Mouse (Mus musculus) fat pad, adult 2 months (tissue): ENCODE measurements around the gene Mef2d.

Source experiments
- DNase-seq: peaks from one replicate; pipeline ENCODE4 v3.0.0-alpha.2; 2011; ENCODE audit warnings: low read depth, low spot score; ENCODE audit errors: extremely low read depth

Gene Mef2d

DNA sequence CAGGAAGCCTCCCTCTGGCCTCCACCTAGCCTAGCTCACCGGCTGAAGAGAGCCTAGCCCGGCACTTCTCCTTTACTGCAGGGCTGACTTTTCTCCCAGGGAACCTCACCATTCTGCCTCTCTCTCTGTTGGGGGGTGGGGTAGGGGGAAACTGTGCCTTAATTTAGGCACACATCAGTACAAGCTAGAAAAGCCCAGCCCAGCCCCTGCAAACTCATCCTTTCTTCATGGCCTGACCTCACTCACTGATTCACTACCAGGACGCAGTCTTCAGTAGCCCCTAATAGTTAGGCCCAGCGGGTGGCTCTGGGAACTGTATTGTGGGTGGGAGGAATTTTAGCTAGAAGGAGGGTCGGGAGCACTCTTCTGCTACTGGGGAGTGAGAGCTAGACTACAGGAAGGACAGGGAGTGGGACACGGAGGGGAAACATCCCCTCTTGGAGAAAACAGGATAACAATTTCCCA, 7.4 kb downstream of the Mef2d start:
- no peak for DNase-seq

DNA sequence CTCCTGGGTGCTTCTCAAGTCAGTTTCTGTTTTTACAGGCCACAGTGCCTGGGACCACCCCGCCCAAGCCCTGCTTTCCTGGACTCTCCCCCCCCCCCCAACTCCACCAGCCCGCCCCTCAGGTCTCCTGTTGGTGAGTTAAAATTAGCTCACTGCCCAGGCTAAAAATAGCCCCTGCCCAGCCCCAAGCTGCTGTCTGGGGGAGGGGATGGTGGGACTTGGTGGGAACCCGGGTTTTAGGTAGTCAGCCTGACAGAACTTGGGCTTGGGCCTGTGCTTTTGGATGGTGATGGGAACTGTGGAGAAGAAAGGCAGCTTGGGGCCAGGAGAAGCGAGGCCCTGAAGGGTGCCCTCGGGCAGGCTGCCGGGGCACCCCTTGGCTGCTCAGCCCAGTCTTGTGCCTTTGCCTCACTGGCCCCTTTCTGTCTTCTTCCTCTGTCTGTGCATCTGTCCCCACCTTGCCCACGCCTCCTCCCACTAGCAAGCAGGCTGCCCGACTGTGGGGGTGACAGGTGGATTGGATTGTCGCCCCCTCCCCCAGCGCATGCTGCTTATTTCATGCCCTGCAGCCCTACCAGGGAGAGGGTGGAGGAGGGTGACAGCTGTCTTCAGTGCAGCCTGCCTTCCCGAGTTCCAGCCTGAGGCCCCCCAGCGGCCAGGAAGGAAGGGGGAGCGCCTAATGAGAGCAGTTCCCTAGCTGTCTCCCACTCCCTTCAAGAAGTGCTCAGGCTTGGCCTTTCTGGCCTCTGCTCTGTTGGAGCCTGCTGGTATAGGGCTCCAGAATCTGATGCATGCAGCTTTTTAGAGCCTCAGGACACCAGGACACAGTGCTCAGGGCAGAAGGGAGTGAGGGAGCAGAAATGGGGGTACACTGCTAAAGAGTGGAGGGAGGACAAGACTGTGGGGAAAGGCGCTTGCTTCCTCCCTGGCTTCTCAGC, 8.2 kb downstream of the Mef2d start:
- no peak for DNase-seq

DNA sequence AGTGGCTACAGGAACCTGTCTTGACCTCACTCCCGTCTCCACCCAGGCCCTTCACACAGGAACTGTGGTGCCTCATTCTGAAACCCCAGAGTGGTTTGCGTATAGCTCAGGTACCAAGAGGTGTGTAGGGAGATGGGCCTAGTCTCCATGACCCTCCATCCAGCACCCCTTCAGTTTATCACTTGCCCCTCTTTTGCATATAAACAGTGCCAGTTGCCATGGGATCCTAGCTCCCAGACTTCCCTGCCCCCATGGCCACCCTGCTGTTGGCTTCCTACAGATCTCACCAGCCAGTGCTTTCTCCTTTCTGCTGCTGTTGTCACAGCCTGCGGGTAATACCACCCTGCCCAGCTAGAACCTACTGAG, 8.8 kb downstream of the Mef2d start:
- DNase-seq = no peak

DNA sequence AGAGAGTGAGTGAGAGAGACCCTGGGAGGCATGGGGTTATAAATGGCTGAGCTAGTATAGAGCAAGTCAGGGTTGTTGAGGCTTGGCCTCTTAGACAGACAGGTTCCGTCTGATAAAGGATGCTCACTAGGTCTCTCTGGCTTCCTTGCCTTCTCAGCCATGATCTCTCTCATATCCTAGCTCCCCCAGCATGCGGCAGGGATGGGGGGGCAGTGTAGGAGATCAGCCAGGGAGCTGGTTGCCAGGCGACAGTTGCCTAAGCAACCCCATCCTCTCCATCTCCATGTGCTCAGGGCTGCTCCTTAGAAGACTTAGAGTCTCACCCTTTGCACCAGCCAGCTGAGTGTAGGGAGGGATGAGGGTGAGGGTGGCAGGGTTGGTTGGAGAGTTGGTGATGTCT, 9.9 kb downstream of the Mef2d start:
- no peak for DNase-seq

DNA sequence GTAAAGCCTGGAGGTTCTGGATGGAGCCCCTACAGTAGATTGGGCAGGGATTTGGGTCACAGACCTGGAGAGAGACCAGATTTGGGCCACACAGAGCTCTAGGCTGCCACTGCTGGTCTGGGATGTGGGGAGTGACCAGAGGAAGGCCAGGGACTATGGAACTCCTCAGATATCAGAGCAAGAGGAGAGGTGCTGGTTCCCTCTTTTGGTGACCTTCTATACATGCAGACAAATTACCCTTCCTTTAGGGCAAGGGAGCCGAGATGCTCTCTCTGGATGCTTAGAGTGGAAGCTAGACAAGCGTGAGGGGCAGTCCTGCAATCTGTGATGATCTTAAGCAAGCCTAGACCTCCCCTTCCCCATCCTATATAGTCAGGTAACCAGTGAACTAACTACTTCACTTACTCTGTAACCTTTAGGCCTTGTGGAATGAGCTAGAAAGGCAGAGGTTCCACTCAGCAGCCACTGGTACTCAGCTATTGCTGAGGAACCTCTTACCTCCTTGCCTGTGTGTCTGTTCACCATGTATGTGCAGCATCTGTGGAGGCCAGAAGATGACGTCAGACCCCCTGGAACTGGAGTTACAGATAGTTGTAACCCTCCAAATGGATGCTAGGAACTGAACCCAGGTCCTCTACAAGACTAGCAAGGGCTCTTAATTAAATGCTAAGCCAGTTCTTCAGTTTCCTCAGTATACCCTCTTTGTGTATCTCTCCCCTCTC, 11.3 kb downstream of the Mef2d start:
- DNase-seq = no peak

DNA sequence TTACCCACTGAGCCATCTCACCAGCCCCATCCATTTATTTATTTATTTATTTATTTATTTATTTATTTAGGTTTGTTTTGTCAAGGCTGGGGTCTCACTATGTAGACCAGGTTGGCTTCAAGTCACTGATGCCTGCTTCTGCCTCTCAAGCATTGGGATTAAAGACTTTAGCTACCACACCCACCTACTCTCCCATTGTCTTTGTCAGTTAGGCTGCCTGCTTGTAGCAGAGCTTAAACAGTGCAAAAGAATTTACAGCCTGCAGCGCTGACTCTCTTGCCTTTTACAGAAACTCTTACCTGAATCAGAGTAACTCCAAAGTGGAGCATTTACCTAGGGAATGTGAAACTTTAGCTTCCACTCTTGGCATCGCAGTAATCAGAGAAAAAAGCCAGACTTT, 12.1 kb downstream of the Mef2d start:
- no peak for DNase-seq

DNA sequence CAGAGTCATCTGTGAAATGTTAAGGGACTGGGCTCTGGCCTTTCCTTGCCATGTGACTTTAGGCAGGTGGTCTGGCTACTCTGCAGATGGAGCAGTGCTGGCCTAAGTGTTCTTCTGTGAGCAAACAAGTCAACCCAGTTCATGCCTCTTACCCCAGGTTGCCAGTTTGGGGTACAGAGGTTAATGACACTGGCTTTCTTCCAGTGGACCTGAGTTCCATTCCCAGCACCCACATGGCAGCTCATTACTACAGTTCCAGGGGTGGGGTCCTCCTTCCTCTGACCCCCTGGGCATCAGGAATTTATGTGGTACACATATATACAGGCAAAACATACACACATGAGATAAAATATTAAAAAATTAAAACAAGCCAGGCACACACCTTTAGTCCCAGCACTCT, 14.6 kb downstream of the Mef2d start:
- DNase-seq = no peak

DNA sequence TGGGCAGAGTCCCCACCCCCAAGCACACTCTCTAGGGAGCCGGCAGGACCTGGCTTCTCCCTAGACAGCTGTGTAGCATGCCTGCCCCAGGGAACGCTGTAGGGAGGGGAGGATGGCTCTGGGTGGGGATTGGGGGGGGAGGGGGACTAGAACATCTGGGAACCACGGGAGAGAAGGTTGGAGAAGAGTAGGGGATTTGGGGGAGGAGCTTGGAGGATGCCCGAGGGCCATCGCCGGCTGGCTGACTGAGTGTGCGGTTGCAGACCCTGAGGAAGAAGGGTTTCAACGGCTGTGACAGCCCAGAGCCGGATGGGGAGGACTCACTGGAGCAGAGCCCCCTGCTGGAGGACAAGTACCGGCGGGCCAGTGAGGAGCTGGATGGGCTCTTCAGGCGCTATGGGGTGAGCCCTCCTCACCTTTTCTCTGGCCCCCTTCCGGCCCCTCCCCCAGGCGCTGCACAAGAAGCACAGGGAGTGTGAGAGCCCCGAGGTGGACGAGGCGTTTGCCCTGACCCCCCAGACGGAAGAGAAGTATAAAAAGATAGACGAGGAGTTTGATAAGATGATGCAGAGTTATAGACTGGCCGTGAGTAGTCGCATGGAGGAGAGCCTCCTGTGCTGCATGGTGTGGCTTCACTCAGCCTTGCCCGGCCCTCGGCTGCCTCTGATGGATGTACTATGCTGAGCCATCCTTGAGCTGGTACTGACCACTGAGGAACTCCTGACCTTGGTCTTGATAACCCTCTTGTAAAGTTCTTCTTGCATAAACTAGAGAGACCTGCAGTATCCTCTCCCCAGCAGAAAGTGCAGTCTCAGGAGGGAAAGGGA, 15.8 kb downstream of the Mef2d start:
- no peak for DNase-seq

DNA sequence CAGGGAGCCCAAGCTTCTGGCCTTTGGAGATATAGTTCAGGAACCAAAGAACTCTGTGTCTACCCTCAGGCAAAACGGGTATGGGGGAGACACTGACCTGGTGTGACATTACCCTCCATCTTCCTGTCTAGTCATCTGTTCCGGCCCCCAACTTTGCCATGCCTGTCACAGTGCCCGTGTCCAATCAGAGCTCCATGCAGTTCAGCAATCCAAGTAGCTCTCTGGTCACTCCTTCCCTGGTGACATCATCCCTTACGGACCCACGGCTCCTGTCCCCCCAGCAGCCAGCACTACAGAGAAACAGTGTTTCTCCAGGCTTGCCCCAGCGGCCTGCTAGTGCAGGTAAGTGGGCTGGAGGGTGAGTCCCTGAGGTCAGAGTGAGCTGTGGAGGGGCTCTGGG, 16.8 kb downstream of the Mef2d start:
- no peak for DNase-seq

DNA sequence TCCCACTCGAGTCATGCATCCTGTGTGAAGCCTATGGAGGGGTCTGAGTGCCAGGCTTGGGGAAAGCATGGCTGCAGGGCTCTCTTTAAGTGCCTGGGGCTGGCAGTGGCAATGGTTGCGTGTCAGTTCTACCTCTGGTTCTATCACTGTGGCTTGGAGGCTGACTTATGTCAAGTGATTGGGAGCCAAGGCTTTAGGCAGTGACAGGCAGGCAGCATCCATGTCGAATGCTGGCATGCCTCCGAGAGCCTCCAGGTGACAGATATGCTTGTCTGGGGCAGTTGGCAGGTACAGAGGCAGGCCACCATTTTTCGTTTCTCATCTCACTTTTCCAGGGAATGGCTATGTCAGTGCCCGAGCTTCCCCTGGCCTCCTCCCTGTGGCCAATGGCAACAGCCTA, 18.7 kb downstream of the Mef2d start:
- no peak for DNase-seq

DNA sequence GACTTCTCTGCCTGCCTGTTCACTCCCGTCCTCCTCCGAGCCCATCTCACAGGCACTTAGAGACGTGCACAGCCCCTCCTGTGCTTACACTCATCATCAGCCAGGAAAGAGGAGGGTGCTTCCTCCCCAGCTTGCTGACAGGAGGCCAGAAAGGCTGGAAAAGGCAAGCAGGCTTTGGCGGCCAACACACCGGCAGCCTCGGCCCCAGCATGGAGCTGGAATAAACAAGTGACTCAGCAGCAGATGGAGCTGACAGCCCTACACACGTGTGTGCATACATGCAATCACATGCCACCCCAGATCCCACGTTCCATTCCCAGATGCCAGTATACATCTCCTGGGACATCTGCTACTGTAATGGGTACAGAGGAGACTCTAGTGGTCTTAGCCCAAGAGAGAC, 20.1 kb downstream of the Mef2d start:
- no peak for DNase-seq

DNA sequence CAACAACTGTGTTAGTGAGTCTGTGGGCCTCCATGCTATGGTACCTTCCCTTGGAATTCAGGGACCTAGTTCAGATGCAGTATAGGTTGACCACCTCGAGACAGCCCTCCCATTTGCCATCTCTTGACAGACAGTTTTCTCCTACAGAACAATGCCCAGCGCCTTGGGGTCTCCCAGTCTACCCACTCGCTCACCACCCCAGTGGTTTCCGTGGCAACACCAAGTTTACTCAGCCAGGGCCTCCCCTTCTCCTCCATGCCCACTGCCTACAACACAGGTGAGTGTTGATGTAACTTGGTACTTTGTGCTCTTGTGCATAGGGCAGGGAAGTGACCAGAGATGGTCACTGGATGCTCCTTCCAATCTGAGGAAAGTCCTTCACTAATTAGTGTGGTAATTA, 20.6 kb downstream of the Mef2d start:
- no peak for DNase-seq

DNA sequence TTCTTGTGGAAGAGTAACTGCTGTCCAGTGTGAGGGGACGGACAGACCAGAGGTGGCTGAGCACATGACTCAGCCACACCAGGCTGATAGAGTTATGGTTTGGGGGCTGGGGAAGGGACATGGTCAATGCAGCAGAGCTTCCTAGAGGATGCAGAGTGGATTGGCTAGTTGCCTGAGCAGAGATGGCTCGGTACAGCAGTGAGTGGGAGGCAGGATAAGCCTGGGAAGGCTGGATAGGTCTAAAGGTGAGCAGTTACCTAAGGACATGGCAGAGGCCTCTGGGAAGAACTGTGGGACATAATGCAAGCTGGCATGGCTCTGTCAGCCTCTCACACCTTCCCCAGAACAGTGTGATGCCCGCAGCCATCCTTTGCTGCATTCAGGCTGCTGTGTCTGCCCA, 21.7 kb downstream of the Mef2d start:
- DNase-seq = peak; percentile 50

DNA sequence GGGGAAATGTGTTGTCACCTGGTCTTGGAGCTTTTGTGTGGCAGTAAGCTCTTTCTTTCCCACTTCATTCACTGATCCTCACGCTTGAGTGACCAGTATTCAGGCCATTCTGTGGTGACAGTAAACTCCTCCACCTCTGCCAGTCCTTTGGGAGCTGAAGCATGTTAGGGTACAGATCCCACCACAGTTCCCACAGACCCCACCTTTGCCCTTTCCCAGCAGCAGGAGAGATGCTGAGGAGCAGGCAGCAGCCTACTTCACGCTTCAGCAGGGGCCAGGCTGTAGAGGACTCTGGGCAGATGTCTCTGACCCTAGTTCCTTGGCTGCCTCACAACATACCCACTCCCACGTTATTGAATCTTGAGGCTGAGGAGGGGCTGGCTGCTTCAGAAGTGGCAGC, 22.1 kb downstream of the Mef2d start:
- DNase-seq = no peak

DNA sequence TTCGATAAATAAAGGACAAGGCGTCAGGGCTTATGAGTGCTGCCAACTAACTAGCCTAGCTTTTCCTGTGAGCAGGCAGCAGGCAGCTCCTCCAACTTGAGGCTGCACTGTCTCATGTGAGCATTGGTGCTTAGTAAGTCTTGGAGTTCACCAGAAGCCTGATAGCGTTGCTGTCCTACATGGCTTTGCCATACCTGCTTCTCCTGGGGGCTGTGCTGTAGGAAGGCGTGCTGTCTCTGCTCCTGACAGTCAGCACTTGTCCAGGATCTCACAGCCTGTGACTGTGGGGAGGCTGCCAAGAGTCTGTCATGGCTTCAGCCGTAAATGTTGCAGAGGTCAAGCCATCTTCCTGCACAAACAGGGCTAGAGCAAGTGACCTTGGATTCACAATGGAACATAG, 23.9 kb downstream of the Mef2d start:
- no peak for DNase-seq

DNA sequence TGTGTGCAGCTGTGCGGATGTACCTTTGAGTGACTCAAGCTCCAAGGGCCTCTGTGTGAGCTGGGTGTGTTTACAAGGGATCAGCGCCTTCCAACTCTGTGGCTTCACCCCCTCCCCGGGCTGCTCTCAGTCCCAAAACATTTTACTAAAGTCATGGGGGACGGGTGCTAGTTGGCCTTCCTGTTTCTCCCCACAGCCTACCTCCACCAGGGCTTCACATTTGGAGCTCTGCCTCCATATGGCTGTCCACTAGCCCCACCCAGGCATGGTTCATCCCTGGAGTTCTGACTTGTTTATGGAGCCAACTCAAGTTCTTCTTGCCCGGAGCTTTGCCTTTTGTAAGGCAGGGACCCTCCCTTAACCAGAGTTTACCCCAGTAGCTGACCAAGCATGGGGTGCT, 28.2 kb downstream of the Mef2d start:
- no peak for DNase-seq

DNA sequence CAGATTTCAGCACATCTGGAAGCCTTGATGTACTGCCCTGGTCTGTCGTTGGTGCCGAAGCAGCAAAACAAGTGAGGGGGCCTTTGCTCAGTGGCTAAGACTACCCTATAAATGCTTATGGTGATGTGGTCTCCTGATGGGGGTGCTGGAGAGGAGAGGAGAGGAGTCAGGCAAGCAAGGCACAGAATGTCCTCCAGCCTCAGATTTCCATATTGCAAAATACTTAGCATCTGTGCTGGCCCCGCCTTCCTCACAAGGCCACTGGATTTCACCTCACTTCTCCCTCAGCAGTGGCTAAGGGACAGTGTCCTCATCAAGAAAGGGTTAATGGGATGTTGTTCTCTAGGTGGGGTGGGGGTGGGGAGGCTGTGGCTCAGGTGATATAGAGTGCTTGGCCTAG, 30.3 kb downstream of the Mef2d start:
- no peak for DNase-seq

DNA sequence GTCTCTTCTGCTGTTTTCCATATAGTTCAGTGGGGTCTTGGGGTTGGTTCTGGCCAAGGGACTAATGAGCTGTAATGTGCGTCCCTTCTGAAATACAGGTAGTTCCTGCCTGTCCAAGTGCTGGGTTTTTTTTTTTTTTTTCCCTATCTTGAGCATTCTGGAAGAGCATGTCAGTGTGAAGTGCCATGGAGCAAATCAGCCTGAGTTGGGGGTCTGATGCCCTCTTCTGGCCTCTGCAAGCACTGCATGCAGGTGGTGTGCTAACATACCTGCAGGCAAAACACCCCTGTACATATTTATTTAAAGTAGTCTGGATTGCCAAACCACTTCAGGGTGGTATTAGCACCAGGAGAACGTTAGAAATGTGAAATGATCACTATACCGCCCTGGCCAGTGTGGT, 31.2 kb downstream of the Mef2d start:
- DNase-seq = no peak

DNA sequence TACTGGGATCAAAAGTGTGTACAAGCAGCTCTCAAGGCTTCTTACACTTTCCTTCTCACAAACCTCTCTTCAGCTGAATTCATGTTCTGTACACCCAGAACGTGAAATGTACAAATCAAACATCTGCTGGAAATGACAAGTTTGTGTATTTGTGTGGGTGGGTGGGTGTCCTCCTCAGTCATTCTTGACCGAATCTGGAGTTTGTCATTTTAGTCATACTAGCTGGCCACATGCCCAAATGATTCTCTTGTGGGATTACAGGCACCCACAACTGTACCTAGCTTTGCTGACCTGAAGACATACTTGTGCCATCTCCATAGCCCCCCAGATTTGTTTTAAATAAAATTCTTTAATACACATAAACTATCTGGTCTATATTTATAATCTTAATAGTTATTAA, 32.7 kb downstream of the Mef2d start:
- no peak for DNase-seq

DNA sequence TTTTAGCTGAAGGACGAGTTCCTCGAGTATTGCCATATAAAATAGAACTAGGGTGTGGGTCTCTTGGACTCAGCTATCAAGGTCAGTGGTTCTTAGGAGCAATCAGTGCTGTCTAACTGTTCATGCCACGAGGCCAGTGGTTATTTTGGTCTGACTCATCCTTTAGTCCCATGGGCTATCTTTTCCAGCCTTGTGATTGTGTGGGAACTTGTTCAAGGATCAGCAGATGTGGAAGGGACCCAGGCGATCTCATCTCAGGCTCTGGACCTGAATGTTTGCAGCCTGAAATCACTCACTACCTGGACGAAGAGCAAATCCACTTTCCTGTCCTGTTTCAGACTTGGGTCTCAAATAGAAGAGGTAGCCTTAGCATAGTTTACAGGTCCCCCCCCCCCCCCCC, 34.9 kb downstream of the Mef2d start:
- no peak for DNase-seq

DNA sequence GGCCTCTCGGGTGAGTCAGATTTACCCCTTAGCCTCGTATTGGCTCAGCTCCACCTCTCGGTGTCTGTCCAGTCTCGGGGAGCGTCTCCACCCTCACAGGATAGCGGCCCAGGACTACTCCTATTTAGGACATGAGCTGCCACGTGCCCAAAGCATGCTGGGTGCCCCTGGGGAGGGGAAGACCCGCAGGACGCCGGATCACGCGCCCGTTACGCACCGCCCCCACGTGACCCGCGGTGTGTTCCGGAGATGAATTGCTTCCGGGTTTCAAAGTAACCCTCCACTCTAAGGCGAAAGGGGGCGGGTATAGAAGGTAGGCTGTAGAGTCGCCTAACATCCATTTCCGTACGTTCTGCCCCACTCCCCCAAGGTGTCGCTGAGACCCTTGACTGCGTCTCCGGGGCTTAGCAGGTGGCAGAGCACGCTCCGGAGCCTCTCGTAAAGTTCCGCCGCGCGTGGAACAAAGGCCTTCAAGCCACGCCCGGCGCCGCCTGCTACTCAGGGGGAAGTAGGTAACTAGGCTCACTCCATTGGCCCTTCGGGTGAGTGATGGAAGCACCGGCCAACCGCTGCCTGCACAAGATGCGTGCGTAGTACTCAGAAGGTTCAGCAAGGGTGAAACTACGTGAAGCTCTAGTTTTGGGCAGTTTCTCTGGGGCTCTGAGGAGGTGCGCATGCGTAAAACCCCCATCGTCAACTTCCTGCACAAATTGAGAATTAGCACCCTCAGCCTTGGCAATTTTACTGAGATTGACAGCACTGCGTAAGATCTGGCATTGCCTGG, 35.6 kb downstream of the Mef2d start:
- peak; percentile 92 for DNase-seq
